Mouse (Mus musculus): ENCODE measurements around the gene Ube2b.

Gene Ube2b

GRCm38 (mm10) chr11:52000290-52000962, at the start of gene Ube2b:
Gene Ube2b (minus strand): TSS chr11:52000762.
- peak; percentile 100 for DNase-seq (ENCODE audit: low read depth, low spot score)

DNA sequence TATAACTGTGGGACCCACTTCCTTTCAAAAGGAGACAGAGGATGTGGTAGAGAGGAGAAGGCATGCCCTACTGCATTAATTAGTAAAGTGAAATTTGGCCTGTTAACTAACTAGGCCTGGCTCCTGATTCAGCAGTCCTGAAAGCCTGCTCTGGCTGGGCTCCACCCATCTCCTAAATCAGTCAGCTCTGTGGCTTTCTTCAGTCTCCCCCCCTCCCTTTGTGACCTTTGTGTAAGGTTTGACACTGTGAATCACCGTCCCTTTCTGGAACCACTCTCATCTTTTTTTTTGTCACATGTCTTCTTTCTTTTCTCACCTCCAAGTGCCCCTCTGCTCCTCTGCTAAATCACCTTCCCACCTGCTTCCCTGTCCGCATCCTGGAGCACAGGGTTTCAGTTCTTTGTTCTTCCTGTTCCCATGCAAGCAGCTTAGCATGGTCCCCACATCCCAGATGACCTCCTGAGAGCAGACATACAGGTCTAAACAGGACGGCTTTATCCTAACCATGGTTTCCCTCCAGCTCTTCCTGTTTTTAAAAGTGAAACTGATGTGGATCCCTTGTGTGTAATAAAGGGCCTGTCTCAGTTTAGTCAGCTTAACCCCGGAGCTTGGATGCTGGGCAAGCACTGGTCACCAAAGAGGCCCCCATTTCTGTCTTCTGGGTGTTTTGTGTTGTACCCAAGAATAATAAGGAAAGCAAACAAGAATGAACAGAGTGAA, 46.0 kb upstream of the Ube2b start:
- DNase-seq (ENCODE audit: low read depth, low spot score), result peak; percentile 22

- no peak for DNase-seq (ENCODE audit: low read depth, low spot score)
Observed at GRCm38 (mm10) chr11:52044156-52044555, 43.6 kb upstream of the Ube2b start.

- no peak for DNase-seq (ENCODE audit: low read depth, low spot score)
Observed at GRCm38 (mm10) chr11:52043224-52043623, 42.7 kb upstream of the Ube2b start.

GRCm38 (mm10) chr11:52037659-52038058, 37.1 kb upstream of the Ube2b start:
- no peak for DNase-seq (ENCODE audit: low read depth, low spot score)

DNA sequence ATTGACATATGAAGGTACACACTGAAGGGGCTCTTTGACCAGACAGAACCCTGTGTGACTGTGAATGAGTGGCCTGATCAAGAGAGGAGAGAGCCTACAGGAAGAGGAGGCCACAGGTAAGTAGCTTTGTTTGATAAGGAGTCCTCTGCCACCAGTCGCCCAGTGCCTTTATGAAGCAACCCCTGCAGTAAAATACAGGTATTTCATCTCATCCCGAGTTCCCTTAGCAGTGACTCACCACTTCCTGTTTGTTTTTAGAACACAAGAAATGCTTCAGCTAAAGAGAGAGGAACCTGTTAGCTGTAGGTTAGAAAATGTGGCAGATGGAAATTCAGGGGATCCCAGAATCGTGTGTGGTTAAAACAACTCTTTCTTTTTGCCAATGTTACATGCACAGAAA, 35.3 kb upstream of the Ube2b start:
- no peak for DNase-seq (ENCODE audit: low read depth, low spot score)

DNA sequence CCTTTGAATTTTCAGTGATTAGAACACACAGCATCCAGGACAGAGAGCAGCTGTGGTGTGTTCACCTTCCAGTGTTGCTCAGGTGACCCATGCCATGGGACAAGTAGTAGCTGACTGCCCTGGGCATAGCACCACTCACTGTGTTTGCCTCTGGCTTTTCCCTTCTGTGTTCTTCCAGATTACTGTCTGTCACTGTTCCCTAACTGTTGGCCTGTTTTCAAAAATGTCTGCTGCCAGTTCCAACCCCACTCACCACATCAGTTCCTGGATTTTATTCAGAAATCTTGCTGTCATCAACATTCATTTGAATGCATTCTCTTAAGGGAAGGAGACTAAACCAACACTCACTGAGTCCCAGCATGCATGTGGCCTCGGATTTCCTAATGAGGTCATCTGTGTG, 33.4 kb upstream of the Ube2b start:
- no peak for DNase-seq (ENCODE audit: low read depth, low spot score)

- DNase-seq (ENCODE audit: low read depth, low spot score), result peak; percentile 57
Observed at GRCm38 (mm10) chr11:52032356-52032755, 31.8 kb upstream of the Ube2b start.

DNA sequence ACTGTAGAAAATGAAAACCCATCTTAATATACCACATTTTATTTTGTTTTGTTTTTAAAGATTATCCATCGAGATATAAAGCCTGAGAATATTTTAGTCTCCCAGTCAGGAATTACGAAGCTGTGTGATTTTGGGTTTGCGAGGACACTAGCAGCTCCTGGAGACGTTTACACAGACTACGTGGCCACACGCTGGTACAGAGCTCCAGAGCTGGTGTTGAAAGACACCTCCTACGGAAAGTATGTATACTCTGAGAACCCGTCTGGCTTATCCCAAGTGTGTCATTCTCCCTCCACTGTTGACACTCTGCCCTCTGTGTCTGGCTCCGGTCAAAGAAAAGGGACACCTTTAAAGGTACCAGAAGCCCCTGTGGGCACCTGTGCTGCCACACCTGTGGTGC, 17.7 kb upstream of the Ube2b start:
- no peak for DNase-seq (ENCODE audit: low read depth, low spot score)

GRCm38 (mm10) chr11:52011541-52011940, 11.0 kb upstream of the Ube2b start:
- no peak for DNase-seq (ENCODE audit: low read depth, low spot score)

DNA sequence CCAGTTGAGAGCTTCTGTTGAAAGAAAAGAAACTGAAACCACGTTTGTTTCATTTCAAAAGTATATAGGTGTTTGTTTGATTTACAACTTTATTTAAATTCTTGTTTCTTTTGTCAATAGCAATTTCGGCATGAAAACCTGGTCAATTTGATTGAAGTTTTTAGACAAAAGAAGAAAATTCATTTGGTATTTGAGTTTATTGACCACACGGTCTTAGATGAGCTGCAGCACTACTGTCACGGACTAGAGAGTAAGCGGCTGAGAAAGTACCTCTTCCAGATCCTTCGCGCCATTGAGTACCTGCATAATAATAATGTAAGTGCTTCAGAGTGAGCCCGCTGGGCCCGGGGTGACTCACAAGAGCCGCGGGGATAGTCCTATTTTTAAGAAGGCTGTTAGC, 10.4 kb upstream of the Ube2b start:
- no peak for DNase-seq (ENCODE audit: low read depth, low spot score)

GRCm38 (mm10) chr11:52005586-52005985, 5.0 kb upstream of the Ube2b start:
- no peak for DNase-seq (ENCODE audit: low read depth, low spot score)

DNA sequence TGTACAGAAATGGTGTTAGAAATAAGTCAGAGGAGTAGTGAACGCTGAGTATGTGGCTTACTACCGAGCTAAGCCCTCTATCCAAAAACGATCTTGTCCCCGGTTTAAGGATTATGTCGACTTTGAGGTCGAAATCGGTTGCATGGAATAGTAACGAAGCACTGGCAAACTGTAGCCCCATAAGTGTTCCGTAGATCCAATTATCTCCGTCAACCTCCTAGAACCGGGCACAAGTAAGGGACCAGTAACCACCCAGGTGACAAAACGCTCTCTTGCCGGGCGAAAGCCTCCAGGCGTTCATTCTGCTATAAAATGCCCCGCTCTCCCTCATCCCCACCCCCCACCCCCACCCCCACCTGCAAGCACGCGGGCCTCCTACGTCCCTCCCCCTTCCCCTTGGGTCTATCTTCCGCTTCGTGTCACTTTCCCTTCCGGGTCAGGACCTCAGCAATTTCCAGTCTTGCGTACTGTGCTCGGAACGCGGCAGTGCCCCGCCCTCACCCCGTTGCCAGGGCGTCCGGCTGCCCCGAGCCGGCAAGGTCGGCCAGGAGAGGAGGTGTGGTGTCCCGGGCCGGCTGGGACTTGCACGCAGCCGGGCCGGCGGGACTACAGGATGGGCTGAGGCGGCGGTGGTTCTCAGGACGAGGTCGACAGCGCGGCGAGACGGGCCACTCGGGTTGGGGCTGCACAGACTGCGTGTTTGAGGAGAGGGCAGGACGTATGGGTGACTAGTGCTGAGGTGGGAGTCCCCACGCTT, 3.4 kb upstream of the Ube2b start, which contains the start of gene Cdkl3:
Cdkl3 (plus strand) TSS at position 450 of the 757 bp plus-strand sequence.
- DNase-seq (ENCODE audit: low read depth, low spot score), result peak; percentile 99

DNA sequence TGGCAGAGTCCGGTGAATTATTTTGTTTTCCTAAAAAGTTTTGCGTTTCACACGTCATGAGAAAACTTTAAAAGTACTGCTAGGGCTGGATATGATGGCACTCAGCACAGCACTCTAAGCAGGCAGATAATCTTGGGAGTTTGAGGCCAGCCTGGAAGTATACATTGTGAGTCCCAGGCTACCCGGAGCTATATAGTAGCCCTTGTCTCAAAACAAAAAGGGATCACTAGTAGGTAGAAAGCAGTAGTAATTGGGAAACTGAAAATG, 2.9 kb upstream of the Ube2b start:
- DNase-seq (ENCODE audit: low read depth, low spot score), result no peak

GRCm38 (mm10) chr11:52002842-52003504, 2.4 kb upstream of the Ube2b start:
- peak; percentile 48 for DNase-seq (ENCODE audit: low read depth, low spot score)

DNA sequence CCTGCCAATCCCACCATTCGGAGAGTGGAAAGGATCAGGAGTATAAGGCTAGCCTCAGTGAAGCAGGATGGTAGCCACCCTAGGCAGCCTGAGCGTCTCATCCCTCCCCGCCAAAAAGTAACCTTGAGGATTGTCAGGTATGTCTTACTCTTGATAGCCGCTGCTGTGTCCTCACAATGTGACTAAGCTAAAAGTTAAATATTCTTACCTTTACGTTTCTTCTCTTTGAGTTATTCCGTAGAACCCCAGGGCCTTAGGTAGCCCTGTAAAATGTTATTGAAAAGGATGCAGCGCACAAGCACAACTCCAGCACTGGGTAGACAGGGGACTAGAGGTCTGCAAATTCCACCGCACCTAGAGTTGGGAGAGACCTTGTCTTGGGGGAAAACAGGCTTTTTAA, 1.3 kb upstream of the Ube2b start:
- peak; percentile 21 for DNase-seq (ENCODE audit: low read depth, low spot score)

DNA sequence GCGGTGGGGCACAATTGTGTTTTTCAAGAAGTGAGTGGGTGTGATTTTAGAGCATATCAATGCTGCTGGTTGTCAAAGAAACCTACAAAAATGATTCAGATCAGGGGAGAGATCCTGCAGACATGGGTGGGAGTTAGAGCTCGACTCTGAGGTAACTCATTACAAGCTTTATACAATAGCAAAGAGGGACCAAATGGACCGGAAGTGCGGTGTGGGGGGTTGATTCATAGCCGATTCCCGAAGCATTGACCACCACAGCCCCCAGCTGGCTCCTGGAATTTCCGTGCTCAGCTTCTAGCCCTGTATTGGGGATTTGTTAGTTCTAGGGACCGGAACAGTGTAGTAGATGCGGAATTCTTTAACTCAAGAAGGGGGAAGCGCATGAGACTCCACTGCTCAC, 779 bp upstream of the Ube2b start:
- DNase-seq (ENCODE audit: low read depth, low spot score), result peak; percentile 41

- DNase-seq (ENCODE audit: low read depth, low spot score), result peak; percentile 84
Observed at GRCm38 (mm10) chr11:51999611-52000289, 812 bp downstream of the Ube2b start.

GRCm38 (mm10) chr11:51971644-51972043, 28.9 kb downstream of the Ube2b start:
- DNase-seq (ENCODE audit: low read depth, low spot score), result no peak

DNA sequence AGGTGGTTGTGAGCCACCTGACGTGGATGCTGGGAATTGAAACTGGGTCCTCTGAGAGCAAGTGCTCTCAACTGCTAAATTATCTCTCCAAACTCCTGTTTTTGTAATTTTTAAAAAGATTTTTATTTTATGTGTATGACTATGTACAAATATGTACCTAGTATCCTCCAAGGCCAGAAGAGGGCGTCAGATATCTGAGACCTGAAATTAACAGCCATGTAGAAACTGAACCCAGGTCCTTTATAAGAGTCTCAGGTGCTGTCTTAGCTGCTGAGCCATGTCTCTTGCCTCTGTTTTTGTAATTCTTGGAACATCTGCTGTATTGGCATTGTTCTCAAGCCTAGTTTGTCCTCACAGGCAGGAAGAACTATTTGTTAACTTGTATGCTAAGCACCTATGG, 31.1 kb downstream of the Ube2b start:
- DNase-seq (ENCODE audit: low read depth, low spot score), result peak; percentile 23

DNA sequence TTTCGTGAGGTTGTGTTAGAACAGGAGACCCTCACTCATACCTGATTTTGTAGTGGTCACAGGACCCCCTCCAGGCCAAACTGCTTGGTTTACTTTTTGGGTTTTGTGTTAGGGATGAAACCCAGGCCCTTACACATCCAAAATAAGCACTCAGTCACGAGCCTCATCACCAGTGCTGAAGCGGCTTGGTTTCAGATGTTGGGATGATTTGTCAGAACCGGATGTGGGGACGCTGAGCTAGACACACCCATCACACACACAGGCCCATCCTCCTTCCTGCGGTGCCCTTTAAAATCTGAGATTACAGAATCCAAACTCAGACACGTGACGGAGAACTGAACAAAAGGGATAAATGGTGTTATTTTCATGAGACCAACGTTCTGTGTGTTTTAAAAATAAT, 31.7 kb downstream of the Ube2b start:
- peak; percentile 31 for DNase-seq (ENCODE audit: low read depth, low spot score)

Measured in ES-CJ7 (cell line).